Comparison of ENCODE assay signal across 20 mouse cellular contexts in genomic region chr1:134520001-134520721, GRCm38 (mm10). TPM values are rescaled to one million over a fixed set of nuclear protein-coding genes. Genes with fewer than 3 reads are reported as not detected.
"Had no signal": no experiment of that assay in that cellular context is flagged by ENCODE, and none has a peak within 500 bp of the region (broad histone marks: within the 10 kb centered on the region; RNA-seq: fewer than 3 reads in every experiment).

No protein-coding gene starts in this region.

- H3K27me3 ChIP-seq: limb, embryonic 15.5 days; lung, embryonic 15.5 days had no signal

- H3K9ac ChIP-seq: limb, embryonic 15.5 days; lung, embryonic 15.5 days; neural tube, embryonic 13.5 days had no signal

- DNase-seq: kidney, adult 18-20 months; kidney, postnatal 10 days; lung, postnatal 14 days; retina, postnatal 1 day; right cerebral cortex, postnatal 4 days; thymus, postnatal 36 days had no signal

- H3K4me2 ChIP-seq: limb, embryonic 15.5 days; lung, embryonic 15.5 days; midbrain, embryonic 11.5 days; neural tube, embryonic 13.5 days had no signal

- H3K4me3 ChIP-seq: limb, embryonic 15.5 days; lung, embryonic 15.5 days; megakaryocyte, embryonic 14.5 days; neural tube, embryonic 13.5 days had no signal

- ATAC-seq: inflammation-experienced regulatory T-cells, adult 6 months; midbrain, embryonic 16.5 days had no signal

- H3K9me3 ChIP-seq: limb, embryonic 15.5 days; lung, embryonic 15.5 days; megakaryocyte, embryonic 14.5 days; neural tube, embryonic 13.5 days had no signal

- H3K27ac ChIP-seq: limb, embryonic 15.5 days; lung, embryonic 15.5 days; macrophage; neural tube, embryonic 13.5 days had no signal

- H3K36me3 ChIP-seq: limb, embryonic 15.5 days; lung, embryonic 15.5 days; neural tube, embryonic 13.5 days had no signal

RNA-seq across cellular contexts. Expression of gene Mgat4e, which starts 29.3 kb away (rescaled TPM):
- polyA plus RNA-seq: inflammation-experienced regulatory T-cells, adult 6 months; kidney, embryonic 14.5 days; large intestine, adult 2 months; limb, embryonic 11.5 days; limb, embryonic 15.5 days; lung, embryonic 15.5 days; macrophage; midbrain, embryonic 11.5 days; midbrain, embryonic 16.5 days; neural tube, embryonic 13.5 days; spleen, adult 2 months; stomach, embryonic 16.5 days; thymus, postnatal 0 days had no signal
